Mouse (Mus musculus) gastrocnemius, adult 2 months (tissue): ENCODE measurements around the gene Ksr1. TPM values are rescaled to one million over a fixed set of nuclear protein-coding genes. Genes with fewer than 3 reads are reported as not detected.

ENCODE experiments used
- DNase-seq: peaks from one replicate; pipeline ENCODE4 v3.0.0; 2022
- H3K27ac ChIP-seq: fragments of 200-600 bp; 2 replicates; pipeline ENCODE4 v1.8.1; 2022; ENCODE audit warnings: mild to moderate bottlenecking
- H3K4me3 ChIP-seq: fragments of 200-600 bp; 2 replicates; pipeline ENCODE4 v1.8.1; 2022; ENCODE audit warnings: mild to moderate bottlenecking, moderate library complexity
- CTCF ChIP-seq: fragments of 200-600 bp; IDR thresholded peaks from 2 replicates; pipeline ENCODE4 v1.8.1; 2022; ENCODE audit warnings: antibody characterized with exemption, mild to moderate bottlenecking, moderate library complexity
- intact Hi-C: fragments of 180-260 bp; cut with DNase I; formaldehyde crosslinking; loops from one replicate; pipeline ENCODE4 v1.15.1; 2025
- total RNA-seq, 2 experiments: library from RNA; stranded (reverse); gene quantifications; 2 replicates each; pipeline ENCODE4 v1.2.3; 2021

Ksr1 gene
- total RNA-seq, 2 experiments from 2014 or later = 92.9 to 98.3 TPM

DNA sequence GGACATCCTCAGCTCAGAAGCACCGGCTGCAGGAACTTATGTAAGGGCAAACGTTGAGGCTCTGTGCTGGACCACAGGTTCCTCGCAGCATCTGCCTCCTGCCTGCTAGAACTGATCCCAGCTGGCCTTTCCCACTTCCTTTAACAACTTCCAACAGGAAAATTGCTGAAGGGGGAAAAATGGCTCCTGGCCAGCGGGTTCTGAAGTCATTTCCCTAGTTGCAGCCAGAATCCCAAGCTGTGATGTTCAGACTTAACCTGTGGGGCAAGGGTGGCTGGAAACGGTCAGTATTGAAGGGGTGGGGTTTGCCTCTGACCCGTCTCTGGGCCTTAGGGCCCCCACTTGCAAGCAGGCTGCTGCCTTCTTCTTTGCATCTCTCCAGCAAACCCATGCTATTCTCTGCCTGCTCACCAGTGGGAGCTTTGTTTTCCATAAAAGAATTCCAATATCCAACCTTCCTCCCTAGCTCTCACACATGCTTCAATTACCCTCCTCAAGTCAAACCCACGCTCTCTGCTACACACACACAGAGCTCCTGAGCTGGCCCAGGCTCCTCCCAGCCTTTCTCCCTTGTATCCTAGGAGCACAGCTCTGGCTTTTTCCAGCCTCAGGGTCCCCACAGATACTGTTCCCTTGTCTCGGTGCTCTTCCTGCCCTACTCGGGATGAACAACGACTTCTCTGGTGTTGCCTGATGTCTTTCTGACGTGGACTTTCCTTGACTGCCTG lies 80.6 kb downstream of the Ksr1 start:
- Histone ChIP-seq H3K27ac (peak overlapping the region; percentile 89), H3K4me3 (no peak overlapping the region)
- intact Hi-C loops = no loop called here
- peak; percentile 19; the same call in 1 of the 2 replicates for TF ChIP-seq CTCF
- peak; percentile 70 for DNase-seq

DNA sequence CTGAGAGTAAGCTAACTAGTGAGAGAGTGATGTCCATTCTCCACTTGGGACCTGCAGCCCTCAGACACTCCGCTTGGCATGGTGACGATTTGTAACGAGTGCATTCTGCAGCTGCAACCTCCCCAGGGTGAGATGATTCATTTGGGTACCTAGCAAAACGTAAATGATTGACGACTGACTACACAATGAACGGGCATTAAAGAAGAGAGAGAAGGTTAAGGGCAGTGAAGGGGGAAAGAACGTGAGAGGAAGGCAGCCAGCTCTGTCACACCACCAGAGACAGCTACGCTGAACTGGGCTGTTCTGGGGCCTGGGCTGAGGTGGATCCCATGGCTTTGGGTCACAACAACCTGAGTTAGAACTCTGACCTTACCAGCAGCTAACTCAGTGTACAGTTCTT lies 81.9 kb downstream of the Ksr1 start:
- no peak for TF ChIP-seq CTCF
- intact Hi-C loops = no loop called here
- peak overlapping the region; percentile 89 for H3K27ac ChIP-seq
- DNase-seq = no peak
- H3K4me3 ChIP-seq = no peak overlapping the region

DNA sequence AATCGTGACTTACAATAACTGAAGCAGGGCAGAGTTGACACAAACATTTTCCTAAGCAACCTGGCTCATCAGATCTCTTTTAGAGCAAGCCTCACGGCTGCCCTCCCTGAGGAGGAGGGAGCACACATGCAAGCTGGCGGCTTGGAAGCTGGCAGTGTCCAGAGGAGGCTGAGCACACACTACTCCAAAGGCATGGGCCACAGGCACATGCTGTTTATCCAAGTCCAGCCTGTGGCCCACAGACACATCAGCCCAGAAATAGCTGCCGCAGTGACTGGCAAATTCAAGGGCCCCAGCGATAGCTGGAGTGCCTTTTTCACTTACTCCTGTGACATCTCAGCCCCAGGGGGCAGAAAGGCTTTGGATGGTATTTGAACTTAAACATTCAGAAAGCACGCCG lies 82.6 kb downstream of the Ksr1 start:
- H3K4me3 ChIP-seq = no peak overlapping the region
- H3K27ac ChIP-seq = peak overlapping the region; percentile 89
- peak; percentile 80 for DNase-seq
- TF ChIP-seq CTCF = no peak
- intact Hi-C loops = no loop called here

DNA sequence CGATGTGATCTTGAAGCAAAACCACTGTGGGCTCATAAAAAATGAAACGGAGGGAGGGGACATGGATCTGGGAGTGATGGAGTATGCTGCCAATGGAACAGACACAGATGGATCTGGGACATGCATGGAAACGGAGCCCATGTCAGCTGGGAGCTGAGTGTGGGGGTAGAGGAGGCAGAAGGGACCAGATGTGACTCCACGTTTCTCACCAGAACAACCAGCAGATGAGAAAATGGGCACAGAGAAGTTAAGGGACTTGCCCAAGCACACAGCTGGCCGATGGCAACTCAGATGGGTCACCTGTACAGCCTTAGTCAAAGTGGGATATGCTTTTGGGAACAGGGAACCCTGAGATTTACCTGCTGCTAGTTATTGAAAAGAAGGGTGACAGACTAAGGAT lies 83.3 kb downstream of the Ksr1 start:
- H3K4me3 ChIP-seq = no peak overlapping the region
- no peak for TF ChIP-seq CTCF
- intact Hi-C loops = no loop called here
- no peak for DNase-seq
- H3K27ac ChIP-seq = peak overlapping the region; percentile 89

DNA sequence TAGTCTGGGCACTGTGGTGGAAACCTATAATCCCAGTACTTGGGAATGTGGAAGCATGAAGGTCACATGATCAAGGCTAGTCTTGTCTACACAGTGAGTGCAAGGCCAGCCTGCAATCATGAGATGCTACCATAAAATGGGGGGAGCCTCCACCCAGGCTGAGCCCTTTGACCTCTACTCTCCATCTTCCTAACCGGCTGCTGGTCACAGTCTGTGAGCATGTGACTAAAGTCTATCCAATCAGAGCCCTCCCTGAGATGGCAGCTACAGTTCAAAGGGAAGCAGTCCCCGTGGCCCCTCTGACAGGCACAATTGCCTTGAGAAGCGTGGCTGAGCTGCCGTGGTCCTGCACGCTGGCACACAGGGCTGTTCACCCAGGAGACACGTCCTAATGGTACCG lies 84.4 kb downstream of the Ksr1 start:
- TF ChIP-seq CTCF = no peak
- no peak for DNase-seq
- intact Hi-C loops = no loop called here
- Histone ChIP-seq H3K4me3 (no peak overlapping the region), H3K27ac (0 out of 2 replicates have a peak overlapping the region, but pooled peaks have one; percentile 25)

DNA sequence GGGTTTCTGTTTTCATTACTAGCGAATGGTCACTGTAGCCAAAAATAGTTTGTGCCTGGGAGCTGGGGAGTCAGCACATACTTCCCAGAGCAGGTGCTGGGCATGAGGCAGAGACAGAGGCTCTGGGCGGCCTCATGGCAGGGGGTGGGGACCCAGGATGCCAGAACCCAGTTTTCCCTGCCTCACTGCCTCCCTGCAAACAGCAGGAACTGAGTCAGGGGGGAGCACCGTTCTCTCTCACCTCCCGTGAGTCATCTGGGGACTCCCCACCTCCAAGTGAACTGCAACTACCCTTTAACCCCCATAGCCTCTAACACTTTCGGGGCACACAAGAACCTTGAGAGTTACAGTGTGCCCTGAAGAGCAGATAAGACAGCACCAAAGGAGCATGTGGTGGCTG lies 86.4 kb downstream of the Ksr1 start:
- intact Hi-C loops = no loop called here
- DNase-seq = peak; percentile 83
- peak overlapping the region; percentile 82 for H3K4me3 ChIP-seq
- no peak for TF ChIP-seq CTCF
- peak overlapping the region; percentile 96 for H3K27ac ChIP-seq

DNA sequence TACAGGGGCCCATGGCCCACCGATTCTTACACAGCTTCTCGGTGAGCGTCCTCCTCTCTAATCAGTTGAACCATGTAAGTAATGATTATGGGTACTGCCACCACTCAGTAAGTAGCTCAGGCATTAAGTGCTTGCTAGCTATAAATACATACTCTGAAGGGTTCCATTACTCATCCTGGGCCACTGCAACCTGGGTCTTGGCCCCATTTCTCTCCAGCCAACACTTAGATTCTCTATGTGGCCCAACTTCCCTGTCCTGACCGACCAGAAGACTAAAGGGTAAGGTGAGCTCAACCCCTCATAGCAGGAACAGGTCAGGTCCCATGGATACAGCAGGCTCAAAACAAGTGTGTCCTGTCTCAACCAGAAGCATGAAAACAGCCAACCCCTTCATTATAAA lies 87.1 kb downstream of the Ksr1 start:
- TF ChIP-seq CTCF = no peak
- H3K4me3 ChIP-seq = peak overlapping the region; percentile 82
- peak; percentile 53 for DNase-seq
- intact Hi-C loops = no loop called here
- H3K27ac ChIP-seq = peak overlapping the region; percentile 96

DNA sequence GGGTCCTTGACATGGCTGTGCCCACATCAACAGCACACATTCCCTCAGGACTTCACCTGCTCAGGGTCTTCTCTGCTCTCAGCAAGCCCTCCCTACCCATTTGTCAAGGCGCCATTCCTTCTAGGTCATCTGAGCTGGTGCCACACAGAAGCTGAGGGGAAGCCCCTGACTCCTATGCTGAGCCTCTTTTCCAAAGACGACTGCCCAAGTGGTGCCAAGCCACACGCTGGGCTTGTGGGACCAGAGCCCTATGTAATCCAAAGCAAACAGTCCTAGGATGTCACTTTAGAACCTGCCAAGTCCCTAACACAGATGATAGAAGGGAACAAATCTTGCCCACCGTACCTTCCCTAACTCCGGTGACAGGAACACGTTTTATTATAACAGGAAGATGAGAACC lies 87.6 kb downstream of the Ksr1 start:
- H3K4me3 ChIP-seq = peak overlapping the region; percentile 82
- TF ChIP-seq CTCF = no peak
- H3K27ac ChIP-seq = peak overlapping the region; percentile 96
- peak; percentile 69 for DNase-seq
- intact Hi-C loops = no loop called here

DNA sequence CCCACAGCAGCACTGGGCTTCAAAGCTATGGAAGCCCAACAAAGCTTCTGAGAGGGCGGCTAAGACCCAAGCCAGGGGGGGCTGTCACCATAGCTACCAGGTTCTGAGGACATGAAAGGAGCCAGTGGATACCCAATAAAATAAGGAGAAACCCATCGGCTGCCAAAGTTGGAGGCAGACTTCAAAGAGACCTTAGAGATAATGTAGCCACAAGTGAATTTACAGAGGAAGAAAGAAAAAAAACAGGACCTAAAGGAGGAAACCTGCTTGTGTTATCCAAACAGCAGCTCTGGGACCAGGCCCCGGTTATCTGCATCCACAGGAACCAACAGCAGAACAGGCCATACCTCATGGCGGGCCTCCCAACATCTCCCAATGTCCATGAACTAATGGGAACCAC lies 88.4 kb downstream of the Ksr1 start:
- DNase-seq = no peak
- Histone ChIP-seq H3K27ac (peak overlapping the region; percentile 96), H3K4me3 (peak overlapping the region; percentile 82)
- TF ChIP-seq CTCF = no peak
- intact Hi-C loops = no loop called here

DNA sequence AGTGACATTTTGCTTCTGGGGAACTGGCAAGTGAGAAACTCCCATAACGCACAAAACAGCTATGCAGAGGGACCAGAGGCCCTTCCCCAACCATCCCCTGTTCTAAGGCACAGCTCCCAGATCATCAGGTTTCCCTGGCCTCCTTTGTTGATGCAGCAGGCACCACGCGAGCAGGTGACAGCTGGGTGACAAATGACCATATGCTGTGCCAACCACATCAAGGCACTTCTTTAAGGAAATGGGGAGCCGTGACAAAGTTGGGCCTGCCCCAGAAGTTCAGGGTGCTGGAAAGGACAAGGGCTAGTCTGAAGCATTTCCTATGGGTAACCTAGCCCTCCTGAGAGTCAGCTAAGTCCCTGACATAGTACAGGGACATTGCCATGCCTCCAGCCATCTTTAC lies 89.3 kb downstream of the Ksr1 start:
- Histone ChIP-seq H3K27ac (peak overlapping the region; percentile 96), H3K4me3 (peak overlapping the region; percentile 82)
- peak; percentile 70 for DNase-seq
- intact Hi-C loops = no loop called here
- no peak for TF ChIP-seq CTCF

DNA sequence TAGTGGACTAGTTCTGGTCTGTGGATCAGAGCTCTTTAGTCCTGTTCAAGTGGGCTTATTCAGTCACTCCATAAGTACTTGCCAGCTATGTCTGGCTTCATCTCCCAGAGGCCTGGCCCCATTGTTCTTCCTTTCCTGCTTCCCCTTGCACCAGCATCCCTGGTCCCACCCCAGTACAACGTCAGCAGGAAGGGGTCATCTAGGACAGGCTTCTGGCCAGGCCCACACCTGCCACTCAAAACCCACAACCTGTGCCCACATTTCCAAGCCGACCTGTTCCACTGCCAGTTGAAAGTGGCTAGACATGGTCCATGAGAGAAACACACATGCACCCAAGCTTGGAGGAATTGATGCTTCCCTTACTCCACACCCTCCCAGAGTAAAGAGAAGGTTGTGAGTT lies 90.2 kb downstream of the Ksr1 start:
- intact Hi-C loops = no loop called here
- H3K4me3 ChIP-seq = peak overlapping the region; percentile 82
- H3K27ac ChIP-seq = peak overlapping the region; percentile 96
- peak; percentile 65 for DNase-seq
- no peak for TF ChIP-seq CTCF

DNA sequence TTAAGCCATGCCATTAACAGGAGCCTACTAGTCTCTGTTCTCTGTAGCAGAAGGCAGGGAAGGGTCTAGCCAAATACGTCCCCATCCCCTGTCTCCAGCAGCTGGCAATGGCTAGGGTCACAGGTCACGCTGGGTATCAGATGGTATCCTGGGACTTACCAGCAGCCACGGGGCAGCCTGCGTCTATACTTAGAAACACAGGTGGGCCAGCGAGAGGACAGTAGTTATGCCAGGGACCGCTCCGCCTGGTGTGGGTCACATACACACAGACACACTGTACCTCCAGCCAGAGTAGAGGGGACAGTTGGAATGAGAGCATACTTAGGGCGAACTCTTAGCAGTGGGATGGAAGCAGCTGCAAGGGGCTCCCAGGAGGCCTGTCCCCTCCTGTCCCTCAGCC lies 91.0 kb downstream of the Ksr1 start:
- DNase-seq = peak; percentile 89
- peak overlapping the region; percentile 96 for H3K27ac ChIP-seq
- no peak for TF ChIP-seq CTCF
- H3K4me3 ChIP-seq = peak overlapping the region; percentile 82
- intact Hi-C loops = no loop called here

DNA sequence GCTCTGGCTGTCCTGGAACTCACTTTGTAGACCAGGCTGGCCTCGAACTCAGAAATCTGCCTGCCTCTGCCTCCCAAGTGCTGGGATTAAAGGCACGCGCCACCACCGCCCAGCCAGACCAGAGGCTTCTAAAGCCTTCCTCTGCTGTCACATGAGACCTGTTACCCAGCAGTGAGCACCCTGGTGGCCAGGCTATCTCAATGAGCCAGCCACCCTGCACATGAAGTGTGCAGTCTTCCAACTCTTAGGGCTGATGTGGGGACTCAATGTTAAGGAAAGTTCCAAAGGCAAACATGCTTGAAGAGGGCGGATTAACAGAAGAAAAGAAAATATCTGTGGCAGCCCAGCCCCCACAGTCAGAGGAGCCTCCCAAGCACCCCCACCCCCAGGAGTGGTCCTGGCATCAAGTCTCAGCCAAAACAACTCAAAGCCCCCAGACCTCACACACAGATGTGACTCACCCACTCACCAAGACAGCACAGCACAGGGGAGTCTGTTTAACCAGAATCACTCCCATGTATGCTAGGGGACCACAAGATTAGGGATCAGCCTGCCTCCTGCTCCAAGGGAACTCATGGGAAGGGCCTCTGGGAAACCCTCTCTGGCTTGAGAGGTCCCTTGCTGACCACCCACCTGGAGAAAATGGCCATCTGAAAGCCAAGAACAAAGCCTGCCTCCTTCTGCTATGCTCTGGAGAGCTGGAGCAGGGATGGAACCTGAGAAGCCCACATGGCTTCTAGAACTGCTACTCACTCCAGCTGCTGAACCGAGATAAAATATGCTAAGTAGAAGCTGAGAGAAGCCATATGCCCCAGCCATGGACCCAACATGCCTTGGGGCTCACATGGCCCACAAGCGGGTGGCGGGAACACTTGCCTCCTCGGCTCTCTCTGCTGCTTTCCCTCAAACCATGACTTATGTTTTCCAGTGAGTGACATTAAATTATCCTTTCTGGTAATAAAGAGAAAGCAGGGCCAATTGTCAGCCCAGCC lies 91.8 kb downstream of the Ksr1 start:
- no peak for TF ChIP-seq CTCF
- DNase-seq = peak; percentile 45

More for the DNA sequence above, 91.8 kb downstream of the Ksr1 start:
- H3K4me3 ChIP-seq = peak overlapping the region; percentile 52
- peak overlapping the region; percentile 96 for H3K27ac ChIP-seq
- intact Hi-C loops = no loop called here
